Mouse (Mus musculus): ENCODE data around the gene Slco2b1.

The Slco2b1 gene

DNA sequence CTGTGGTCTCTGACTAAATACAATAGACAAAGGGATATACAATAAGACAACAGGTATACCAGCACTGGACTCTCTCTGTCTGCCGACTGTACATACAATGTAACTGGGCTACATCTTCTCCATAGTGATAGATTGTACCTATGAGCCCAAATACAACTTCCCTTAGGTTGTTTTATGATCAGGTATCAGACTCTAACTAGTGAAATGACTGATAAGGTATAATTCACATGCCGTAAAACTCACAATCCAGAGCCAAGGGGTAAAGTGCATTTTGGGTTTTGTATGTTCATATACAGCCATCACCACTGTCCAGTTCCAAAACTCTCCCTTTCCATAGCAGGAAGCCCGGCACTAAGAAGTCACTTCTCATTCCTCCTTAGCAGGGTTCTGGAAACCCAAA, 17.8 kb downstream of the Slco2b1 start:
- in situ Hi-C loops (cut with MboI), result no loop called here

DNA sequence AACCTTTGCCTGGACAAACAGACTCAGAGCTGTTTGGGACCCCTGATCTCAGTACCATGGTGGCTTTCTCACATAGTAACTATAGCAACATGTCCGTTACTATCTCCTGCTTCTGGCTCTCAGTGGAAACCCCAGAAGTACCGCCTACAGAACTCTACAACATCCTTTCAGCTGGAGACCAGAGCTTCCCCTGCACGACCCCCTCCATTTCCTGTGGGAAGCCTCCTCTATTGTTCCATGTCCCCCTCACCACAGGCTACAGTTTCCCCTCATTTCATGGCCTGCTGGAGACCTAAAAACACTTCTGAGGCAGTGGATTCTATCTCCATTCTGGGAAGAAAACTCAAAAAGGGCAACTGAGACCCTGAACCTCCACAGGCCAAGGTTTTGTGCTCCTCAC, 18.7 kb downstream of the Slco2b1 start:
- in situ Hi-C loops (cut with MboI), result no loop called here

DNA sequence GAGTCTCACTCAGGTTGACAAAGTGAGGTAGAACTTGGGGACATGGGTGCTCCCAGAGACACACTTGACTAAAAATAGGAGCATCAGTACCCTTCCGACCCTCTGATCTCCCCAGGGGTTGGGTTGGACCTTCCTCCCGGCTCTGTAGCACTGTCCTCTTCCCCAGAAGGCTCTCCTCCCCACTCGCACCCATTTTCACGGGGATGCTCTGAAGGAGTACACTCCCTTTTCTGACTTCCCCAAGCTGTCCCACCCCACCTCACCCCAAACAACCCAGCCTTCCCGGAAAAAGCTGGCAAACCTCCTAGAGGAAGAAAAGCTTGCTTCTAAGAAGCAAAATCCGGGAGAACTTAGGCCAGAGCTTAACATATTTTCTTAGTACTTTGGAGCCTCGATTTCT, 20.3 kb downstream of the Slco2b1 start:
- in situ Hi-C loops (cut with MboI), result no loop called here

DNA sequence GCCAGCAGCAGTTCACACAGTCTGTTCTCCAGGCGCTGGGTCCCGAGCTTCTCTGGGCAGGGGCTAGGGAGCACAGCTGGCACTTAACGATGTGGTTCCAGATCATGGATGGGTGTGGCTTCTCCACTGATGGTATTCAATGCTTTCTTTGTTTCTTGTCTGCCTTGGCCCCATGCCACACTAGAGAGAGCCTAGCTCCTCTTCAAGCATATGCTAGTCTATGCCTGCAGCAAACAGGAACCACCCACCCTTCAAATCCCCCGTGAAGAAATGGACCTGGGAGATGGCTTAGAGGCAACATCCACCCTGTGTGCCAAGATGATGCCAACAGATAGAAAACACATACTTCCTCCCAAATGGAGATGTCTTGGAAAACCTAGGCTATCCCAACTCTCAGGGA, 27.1 kb downstream of the Slco2b1 start:
- in situ Hi-C loops (cut with MboI), result no loop called here

DNA sequence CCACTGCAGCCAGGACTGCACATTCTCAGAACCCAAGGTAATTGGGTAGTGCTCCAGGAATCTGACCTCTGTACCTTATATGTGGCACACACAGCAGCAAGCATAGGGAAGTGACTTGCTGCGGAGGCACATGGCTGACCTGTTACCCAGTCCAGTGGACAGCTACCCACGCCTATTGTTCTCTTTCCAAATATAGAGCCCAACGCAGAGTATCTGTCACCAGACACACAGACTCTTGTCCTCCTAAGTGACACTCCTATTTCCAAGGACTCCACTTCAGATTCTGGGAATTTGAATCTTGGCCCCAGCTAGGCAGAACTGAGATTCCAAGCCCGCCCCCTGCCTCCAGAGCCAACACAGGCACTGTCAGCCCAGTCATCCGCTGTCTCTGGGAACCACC, 30.4 kb downstream of the Slco2b1 start:
- in situ Hi-C loops (cut with MboI), result no loop called here

DNA sequence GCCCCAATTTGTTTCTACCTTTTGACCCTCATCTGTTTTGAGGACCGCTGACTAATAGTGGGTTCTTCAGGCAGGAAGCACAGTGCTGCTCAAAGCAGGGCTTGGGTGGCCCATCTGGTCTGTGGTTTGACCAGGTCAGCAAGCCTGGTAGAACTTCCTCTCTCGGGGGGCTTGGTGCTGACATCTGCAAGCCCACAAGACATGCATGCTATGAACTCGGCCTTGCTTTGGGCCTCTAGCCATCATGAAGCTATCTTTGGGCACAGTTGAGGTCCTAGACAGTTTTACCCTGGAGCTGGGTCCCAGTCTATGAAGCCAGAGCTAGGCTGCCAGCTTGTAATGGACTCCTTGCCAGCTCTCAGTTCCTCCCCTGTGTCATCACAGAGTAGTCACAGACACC, 36.2 kb downstream of the Slco2b1 start:
- in situ Hi-C loops (cut with MboI), result no loop called here

DNA sequence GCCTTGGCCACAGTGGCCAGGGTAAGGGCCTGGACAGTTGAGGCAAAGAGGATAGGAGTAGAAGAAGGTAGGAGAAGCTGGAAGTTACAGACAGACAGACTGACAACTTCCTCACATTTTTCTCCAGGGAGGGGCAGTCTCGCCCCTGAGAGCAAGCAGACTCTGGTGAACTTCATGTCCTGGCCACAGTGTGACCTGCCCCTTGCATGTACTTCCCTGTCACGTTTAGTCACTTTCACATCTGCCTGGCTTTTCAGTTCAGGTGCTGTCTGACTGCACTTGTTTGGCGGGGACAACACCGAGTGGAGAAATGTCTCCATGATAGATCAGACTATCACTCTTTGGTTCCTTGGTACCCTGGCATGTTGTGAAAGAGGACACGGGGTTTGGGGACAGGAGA, 36.9 kb downstream of the Slco2b1 start:
- in situ Hi-C loops (cut with MboI), result no loop called here

DNA sequence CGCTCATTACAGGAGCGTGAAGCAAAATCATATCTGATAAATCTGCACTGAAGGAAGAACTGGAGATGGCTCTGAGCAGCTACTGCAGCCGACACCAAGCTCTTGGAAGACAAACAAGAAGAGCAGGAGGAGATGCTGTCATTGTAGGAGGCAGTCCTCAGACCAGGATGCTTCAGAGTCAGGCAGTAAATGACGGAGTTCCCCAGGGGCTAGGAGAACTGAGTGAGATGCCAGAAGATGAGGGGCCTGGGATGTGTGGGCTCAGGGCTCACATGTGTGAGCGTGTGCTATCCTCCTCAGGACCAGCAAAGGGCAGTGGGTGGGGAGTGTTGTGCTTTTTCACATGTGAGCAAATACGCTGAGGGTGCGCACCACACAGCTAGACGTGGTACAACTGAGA, 38.0 kb downstream of the Slco2b1 start:
- in situ Hi-C loops (cut with MboI), result no loop called here

DNA sequence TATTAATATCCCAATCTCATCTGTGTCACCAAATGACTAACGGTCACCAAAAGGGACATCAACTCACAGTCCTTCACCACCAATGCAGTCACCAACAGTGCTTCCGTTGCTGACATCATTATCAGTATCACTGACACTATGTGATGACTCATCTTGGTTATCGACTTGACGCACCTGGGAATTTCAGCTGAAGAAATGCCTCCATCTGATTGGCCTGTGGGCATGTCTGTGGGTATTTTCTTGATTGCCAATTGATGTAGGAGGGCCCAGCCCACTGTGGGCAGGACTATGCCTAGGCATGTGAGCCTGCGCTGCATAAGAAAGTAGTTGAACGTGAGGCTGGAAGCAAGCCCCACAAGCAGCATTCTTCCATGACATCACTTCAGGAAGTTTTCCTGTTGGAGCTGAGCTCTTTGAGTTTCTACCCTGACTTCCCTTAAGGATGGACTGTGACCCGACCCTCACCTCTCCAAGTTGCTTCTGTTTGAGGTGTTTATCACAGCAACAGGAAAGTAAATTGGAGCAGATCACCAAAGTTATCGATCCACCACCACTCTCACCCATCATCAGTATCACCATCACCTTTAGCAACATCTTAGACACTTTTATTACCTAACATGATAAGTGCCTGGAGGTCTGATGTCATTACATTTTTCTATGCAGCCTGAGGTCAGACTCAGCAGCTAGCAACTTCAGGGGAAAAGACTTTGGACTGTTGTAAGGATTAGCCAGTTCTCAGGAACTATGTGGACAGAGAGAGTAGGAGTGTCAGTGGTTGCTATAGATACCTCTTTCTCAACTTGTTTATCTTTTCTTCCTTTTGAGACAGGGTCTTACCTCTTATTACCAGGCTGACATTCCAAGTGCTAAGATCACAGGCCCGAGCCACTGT, 39.4 kb downstream of the Slco2b1 start:
- in situ Hi-C loops (cut with MboI), result no loop called here

DNA sequence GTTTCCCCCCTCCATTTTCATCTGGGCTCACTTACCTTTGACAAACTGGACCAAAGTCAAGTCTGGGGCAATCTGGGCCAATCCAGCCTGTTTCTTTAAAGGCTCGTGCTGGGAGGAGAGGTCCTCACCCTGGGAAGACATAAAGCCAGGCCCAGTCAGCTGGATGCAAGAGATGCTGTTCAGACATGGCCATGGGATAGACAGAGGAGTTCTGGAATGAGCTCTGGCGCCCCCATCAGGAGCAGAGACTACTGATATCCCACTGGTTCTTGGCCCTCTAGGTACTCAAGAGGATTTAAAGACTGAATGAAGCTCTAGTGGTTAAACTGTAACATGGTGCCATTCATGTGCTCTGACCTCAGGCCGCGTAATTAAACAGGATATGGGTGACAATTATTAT, 40.2 kb downstream of the Slco2b1 start:
- in situ Hi-C loops (cut with MboI), result no loop called here

DNA sequence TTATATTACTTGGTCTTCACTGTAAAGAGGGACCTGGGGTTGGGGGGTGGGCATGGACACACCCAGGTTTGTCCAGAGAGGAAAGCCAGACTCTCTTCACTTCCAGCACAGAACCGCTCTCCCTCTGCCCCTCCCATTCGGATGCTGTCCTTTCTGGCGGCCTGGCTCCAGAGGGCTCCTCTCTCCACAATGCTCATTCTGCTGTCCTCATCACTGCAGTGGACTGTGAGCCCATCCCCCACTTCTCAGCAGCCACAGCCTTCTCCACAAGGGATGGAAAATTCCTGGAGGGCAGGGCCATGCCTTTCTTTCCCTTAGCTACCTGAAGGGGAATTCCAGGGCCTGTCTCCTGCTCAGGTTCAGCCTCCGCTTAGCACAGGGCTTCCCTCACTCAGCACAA, 42.3 kb downstream of the Slco2b1 start:
- in situ Hi-C loops (cut with MboI), result loop anchor here (10.0 kb wide), 1 partner anchor 126 kb away; no protein-coding TSS in a partner anchor

DNA sequence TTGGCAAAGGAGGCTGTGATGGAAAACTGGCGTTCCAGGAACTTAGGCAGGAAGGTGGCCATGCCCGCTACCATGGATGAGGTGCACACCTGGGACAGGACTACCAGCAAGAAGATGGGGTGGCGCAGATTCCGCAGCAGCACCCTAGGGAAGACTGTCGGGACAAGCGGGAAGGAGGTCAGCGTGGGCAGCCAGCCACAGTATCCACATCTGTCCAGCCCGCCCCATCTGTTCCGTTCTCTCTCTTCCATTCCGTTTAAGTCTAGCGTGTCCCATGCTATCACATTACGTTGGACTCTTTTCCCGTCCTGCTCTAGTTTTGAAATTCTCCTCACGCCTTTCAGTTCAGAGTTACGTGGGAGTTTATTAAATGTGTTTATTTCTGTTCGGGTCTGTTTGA, 44.0 kb downstream of the Slco2b1 start:
- in situ Hi-C loops (cut with MboI), result loop anchor here (10.0 kb wide), 1 partner anchor 128 kb away; no protein-coding TSS in a partner anchor

DNA sequence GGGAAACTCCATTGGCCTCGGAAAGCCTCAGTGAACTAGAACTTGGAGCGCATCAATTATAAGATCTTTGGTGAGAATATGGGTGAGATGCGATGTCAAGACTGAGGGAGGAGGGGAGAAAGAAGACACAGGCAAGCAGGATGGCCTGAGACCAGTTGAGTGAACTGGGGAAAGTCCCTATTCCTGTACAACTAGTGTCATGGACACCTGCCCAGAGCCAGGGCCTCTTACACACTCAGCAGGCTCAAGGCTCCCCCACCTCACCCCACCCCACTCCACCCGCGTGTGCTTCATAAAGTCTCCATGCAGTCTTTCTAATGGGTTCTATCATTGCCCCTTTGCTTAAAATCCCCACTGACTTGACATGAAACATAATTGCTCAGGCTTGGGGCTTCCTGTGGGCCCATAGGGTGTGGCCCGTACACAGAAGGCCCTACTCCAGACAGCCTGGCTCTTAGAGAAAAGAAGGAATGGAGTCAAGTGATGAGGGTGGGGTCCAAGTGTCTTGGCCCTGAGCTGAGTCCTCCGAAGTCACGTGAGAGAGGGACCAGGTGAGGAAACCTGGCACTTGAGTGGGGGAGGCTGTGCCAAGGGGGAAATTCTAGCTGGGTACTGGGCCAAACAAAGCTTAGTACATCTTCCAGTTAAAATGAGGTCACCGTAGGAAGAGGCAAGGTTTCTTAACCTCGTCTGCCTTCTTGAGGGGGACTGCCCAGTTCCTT, 45.2 kb downstream of the Slco2b1 start:
- in situ Hi-C loops (cut with MboI), result loop anchor here (10.0 kb wide), 1 partner anchor 129 kb away; no protein-coding TSS in a partner anchor

DNA sequence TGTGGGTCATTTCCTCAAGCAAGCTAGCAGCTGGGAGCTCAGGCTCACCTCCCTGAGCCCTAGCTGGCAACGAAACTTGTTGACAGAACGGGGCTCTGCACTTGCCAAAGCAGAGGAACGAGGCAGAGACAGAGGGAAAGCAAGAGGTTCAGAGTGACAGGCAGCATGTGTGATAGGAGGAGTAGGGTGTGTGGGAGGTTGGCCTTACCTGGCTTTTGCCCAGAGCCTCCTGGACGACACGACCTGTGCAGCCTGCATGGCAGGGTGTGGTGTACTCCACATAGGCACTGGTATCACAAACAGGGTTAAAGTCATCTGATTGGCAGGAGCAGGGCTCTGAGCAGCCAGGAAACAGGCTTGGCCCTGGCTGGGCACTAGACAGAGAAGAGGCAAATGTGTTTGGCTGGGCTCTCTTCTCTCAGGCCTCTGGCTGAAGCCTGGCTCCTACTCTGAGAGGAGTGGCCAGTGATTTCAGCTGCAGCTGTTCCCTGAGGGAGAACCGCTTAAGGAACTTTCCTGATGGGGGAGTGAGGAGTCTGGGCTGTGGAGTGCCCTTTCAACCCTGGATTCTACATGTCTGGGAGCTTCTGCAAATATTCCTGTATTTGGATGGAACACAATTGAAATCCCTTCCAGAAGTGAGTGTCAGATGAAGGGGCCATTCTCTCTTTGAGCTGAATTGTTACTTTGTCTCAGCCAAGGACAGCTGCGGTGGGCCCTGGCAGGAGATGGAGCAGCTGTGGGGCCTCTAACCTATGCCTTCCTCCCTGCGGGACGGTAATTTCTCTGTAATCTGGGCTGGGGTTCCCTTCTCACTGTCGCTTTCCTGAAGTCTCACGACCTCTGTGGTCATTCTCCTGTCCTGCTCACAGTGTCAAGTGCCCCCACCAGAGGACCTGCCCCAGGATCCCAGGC, 46.3 kb downstream of the Slco2b1 start:
- in situ Hi-C loops (cut with MboI), result loop anchor here (10.0 kb wide), 1 partner anchor 130 kb away; no protein-coding TSS in a partner anchor

DNA sequence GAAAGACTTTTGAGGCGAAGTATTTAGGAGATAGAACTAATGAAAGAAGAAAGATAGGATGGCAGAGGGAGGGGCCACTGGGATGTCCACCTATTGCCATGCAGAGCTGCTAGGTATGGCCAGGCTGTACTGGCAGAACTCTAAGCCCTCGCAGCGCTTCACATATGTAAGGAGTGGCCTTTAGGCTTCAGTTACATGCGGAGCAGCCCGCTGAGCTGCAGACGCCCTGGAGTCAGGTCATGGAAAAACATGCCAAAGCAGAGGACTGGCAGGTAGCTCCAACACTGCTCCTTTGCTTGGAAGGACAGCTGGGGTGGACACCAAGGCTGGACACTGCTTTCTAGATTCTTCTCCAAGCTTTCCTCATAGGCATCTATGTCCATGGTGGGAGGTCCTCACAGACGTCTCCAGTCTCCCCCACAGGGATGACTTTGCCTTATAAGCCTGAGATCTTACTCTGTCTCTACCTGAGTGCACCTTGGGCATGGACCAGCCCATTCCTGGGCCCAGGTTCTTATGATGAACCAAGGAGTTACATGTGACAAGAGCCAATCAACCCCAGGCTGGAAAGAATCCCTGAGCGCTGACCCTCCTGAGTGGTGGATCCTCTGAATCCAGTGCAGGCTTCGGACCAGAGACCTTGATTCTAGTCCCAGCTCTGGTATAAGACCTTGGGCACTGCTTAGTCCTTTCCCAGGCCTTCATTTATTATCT, 47.5 kb downstream of the Slco2b1 start:
- in situ Hi-C loops (cut with MboI), result loop anchor here (10.0 kb wide), 1 partner anchor 131 kb away; no protein-coding TSS in a partner anchor

DNA sequence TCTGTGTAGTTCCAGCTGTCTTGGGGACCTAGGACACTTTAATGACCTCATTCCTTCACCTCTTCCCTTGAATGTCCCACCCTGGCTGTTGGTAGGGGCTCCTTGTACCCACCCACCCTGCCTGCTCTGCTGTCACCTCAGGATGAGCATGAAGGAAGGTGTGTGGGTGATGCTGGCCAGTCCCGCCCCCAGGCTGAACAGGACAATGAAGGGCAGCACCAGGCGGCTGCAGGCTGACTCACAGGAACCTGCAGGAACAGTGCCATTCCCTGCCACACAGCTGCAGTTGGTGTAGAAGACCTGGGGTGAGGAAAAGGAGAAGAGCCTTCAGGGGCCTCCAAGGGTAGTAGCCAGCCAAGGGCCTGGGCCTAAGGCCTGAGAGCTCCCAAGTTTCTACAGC, 48.8 kb downstream of the Slco2b1 start:
- in situ Hi-C loops (cut with MboI), result loop anchor here (10.0 kb wide), 1 partner anchor 132 kb away; no protein-coding TSS in a partner anchor

DNA sequence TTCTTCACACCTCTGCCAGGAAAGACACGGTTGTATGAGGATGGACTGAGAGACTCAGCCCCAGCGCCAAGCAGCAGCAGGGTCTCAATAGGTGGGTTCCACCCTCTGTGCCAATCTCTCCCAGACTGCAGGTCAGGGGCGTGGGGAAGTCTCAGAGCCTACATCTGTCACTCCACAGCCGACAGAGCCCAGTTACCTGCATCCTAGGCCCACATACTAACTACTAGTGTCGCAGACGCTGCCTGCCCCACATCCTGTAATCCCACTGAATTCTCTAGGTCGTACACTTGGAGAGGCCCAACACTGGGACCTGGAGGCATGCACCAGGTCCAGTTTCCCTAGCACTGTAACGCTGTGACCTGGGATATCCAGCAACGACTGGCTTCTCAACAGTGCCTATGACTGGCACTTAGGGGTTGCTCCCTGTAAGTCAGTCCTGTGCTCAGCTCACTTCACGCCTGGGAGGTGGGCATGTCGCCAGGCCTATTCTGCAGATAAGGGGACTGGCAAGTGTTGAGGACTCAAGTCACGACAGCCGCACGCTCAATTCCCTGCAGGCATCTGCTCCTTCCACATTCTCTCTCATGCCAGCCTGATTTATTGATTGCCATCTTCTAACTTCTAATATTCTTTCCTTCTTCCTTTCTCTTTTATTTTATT, 49.4 kb downstream of the Slco2b1 start:
- in situ Hi-C loops (cut with MboI), result loop anchor here (10.0 kb wide), 1 partner anchor 133 kb away; no protein-coding TSS in a partner anchor

DNA sequence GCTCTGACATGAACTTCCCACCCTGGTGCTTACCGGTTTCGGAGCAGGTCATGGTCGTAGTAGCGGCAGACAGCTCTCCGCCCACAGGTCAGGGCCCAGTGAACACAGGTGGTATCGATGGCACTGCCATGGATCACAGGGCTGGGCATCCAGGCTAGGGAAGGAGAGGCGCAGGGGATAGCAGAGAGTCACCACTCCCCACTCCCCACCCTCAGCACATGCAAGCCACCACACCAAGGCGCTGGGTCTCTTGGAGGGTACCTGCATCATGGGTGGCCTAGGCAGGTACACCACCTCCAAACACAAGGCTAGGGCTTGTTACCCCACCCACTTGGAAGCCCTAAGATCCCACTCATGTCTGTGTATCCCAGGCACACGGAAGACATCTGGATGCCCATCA, 50.1 kb downstream of the Slco2b1 start:
- in situ Hi-C loops (cut with MboI), result loop anchor here (10.0 kb wide), 1 partner anchor 134 kb away; no protein-coding TSS in a partner anchor

DNA sequence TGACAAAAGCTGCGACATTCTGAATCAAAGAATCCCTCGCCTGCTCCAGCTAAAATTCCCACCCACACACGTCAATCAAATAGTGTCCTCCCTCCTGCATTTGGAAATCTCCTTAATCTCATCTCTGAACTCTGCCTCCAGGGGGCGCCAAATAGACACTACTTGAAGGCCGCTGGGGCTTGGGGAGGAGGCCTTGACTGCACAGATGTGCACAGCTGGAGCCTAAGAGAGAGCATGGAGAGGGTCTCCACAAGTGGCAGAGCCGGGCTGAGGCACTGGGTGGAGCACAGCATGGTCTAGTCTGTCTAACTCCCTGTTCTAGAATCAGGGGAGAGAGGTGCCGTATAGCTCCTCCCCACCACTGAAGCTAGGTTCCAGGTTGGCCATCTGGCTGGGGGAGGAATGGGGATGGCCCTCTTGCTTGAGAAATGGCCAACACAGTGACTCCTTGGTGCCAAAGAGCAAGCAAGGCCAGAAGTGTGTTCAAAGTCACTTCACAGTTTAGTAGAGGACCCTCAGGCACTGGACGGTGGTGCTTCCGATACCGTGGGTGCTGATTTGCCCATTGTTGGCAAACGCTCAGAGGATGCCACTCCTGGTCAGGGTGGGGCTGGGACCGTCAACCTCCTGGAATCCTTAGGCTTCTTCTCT, 51.6 kb downstream of the Slco2b1 start:
- in situ Hi-C loops (cut with MboI), result loop anchor here (10.0 kb wide), 1 partner anchor 135 kb away; no protein-coding TSS in a partner anchor

DNA sequence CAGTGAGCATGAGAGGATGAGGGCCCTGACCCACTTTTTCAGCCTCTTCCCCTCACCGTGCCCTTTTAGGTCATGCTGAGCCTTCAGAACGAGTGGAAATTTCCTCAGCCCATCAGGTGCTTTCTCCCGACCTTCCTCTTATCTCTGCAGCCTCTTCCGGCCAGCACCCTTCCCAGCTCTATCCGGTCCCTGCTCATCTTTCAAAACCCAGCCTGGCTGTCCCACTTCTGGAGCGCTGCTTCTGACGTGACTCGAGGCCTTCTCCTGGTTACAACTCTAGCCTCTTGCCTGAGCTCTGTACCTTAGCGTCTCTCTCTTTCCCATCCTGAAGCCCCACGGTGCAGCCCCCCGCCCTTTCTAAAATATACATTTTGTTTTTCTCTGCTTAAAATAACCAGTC, 56.9 kb downstream of the Slco2b1 start:
- in situ Hi-C loops (cut with MboI), result no loop called here

Data from mature B cell (primary cell).